ENCODE assay signal across 7 mouse cellular contexts in the genomic region with DNA sequence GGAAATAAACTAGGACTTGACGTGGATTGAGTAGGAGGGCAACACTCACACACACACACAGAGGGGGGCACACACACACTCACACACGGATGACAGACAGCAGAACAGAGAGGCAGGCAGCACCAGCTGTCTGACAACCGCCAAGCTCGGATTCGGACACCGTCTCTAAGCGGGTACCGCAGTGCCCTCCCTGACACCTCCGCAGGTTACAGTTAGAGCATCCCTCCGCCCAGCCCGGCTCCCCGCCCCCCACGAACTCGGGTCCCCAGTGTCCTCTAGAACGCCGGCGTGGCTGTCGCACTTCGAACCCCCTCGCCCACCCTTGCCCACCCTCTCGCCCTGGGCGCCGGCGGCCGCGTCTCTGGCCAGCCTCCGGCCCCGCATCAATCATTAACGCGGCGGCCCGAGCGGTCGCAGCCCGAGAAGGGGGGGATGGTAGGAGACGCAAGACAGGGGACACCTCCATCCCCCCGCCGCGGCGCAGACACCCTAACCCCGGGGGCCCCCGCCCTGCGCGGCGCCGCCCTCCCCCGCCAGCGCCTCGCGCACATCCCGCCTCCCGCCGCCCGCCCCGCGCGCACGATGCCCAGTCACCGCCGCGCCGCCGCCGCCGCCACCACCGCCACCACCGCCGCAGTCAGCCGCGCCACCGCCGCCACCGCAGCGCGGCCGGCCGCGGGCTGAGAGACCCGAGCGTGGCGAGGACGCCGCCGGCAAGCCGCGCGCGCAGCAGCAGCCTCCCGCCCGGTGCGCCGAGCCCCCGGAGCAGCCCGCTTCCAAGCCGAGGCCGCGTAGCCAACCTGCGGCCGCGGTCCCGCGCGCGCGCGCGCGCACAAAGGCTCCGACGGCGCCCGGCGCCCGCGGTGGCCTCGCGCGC. TPM values are rescaled to one million over a fixed set of nuclear protein-coding genes. Genes with fewer than 3 reads are reported as not detected.
A peak's percentile ranks its signal among the peaks of the same experiment; 100 is the strongest.
DNase-seq lines count a peak whose midpoint lies in the region; ATAC-seq and TF ChIP-seq lines count a peak whose summit lies in the region.

A gene (plus strand): TSS at position 599 of the 877 bp plus-strand sequence.

- CTCF ChIA-PET in Patski (lab: Charles Lee), result interaction anchor here (1.1 kb wide), 1 partner anchor 9 kb away, joined by 3 read pairs; no protein-coding TSS in a partner anchor

- no peak for DNase-seq in Patski (ENCODE audit: low read depth, low spot score)
- peak; percentile 53 for DNase-seq in hindbrain, embryonic 10.5 days (ENCODE audit: low spot score)
- peak; percentile 41 for DNase-seq in layer of hippocampus, adult 9-11 months
- DNase-seq in spleen, postnatal 10 days (ENCODE audit: low spot score in 2 of 2), result peak; percentile 76 to 84

- under 1% methylated on average over 55 of the region's 118 CpGs for WGBS in forebrain, embryonic 12.5 days
- 4% methylated on average over 99 of the region's 118 CpGs for WGBS in hindbrain, embryonic 10.5 days

- H3K9ac ChIP-seq in forebrain, embryonic 12.5 days, result peak within 1 kb of the TSS; percentile 75

- in situ Hi-C loops in Patski (cut with MboI; ENCODE audit: low pct_unique_long_range_greater_than_20kb), result no loop called here

- H3K4me1 ChIP-seq in forebrain, embryonic 12.5 days, result peaks cover 18% of the 10 kb centered on the region
- peaks cover 19% of the 10 kb centered on the region for H3K4me1 ChIP-seq in hindbrain, embryonic 10.5 days (replicated peaks)

- no peak for TF ChIP-seq CTCF in Patski (IDR thresholded peaks at IDR 0.05)

- H3K27ac ChIP-seq in forebrain, embryonic 12.5 days, result no peak within 1 kb of the TSS
- peak within 1 kb of the TSS; percentile 81 for H3K27ac ChIP-seq in hindbrain, embryonic 10.5 days

- POLR2A ChIA-PET in Patski (lab: Charles Lee), result interaction anchor here (1.0 kb wide), 1 partner anchor 81 kb away, joined by 9 read pairs; no protein-coding TSS in a partner anchor

- peak within 1 kb of the TSS; percentile 97 for H3K4me2 ChIP-seq in forebrain, embryonic 12.5 days

- no peaks in the 10 kb centered on the region for H3K36me3 ChIP-seq in forebrain, embryonic 12.5 days (replicated peaks)
- H3K36me3 ChIP-seq in hindbrain, embryonic 10.5 days, result no peaks in the 10 kb centered on the region

- no peaks in the 10 kb centered on the region for H3K9me3 ChIP-seq in forebrain, embryonic 12.5 days
- H3K9me3 ChIP-seq in hindbrain, embryonic 10.5 days, result no peaks in the 10 kb centered on the region

- H3K27me3 ChIP-seq in Patski, result no peaks in the 10 kb centered on the region
- H3K27me3 ChIP-seq in forebrain, embryonic 12.5 days, result peaks cover 73% of the 10 kb centered on the region
- H3K27me3 ChIP-seq in hindbrain, embryonic 10.5 days (ENCODE audit: insufficient read depth, poor library complexity, severe bottlenecking), result peaks cover 97% of the 10 kb centered on the region

- H3K4me3 ChIP-seq in forebrain, embryonic 12.5 days (replicated peaks), result peak within 1 kb of the TSS; percentile 65
- H3K4me3 ChIP-seq in hindbrain, embryonic 10.5 days, result peak within 1 kb of the TSS; percentile 69

- ATAC-seq in Patski, result peak; percentile 56
- peak; percentile 60 for ATAC-seq in cerebellum, adult (ENCODE audit: insufficient number of reproducible peaks, low FRiP score, low TSS enrichment)
- ATAC-seq in forebrain, embryonic 12.5 days (ENCODE audit: low FRiP score), result peak; percentile 76
- ATAC-seq in megakaryocyte-erythroid progenitor cell, adult 5-6 weeks (replicated peaks; ENCODE audit: low FRiP score, low TSS enrichment, poor library complexity, severe bottlenecking), result no peak

RNA-seq across cellular contexts. Expression of the gene that starts here (rescaled TPM):
- polyA plus RNA-seq in Patski (2021), result 1.6 TPM
- 0.46 and 0.88 TPM in 2 replicates for polyA plus RNA-seq in forebrain, embryonic 12.5 days (2016; fragmentation: Nextera tagmentation; extraction: Ambion mirVana)
- 0.14 and 0.18 TPM in 2 replicates for polyA plus RNA-seq in hindbrain, embryonic 10.5 days (2016; fragmentation: Nextera tagmentation; extraction: Ambion mirVana)
- total RNA-seq in megakaryocyte-erythroid progenitor cell, adult 5-6 weeks (2014; fragmentation: Nextera tagmentation), result 31.8 and 38.8 TPM in 2 replicates
- 18.1 and 22.1 TPM in 2 replicates for total RNA-seq in megakaryocyte-erythroid progenitor cell, adult 5-6 weeks (2017)

Comparison
In these comparisons a context has a peak if more than half of its experiments do, and no peak if none do; other contexts are left out.
1. Peak in ATAC-seq, H3K4me3 ChIP-seq, H3K9ac ChIP-seq and H3K4me2 ChIP-seq in forebrain, embryonic 12.5 days; RNA of the gene not detected or under 1 TPM.
2. Peak in DNase-seq, H3K4me3 ChIP-seq and H3K27ac ChIP-seq in hindbrain, embryonic 10.5 days; RNA of the gene not detected or under 1 TPM.